Mouse (Mus musculus): Measurements from ENCODE around the gene Gpr119. TPM values are rescaled to one million over a fixed set of nuclear protein-coding genes. Genes with fewer than 3 reads are reported as not detected.
A peak's percentile ranks its signal among the peaks of the same experiment; 100 is the strongest.

The Gpr119 gene
- polyA plus RNA-seq, 1 experiment from 2014 or later = not detected

DNA sequence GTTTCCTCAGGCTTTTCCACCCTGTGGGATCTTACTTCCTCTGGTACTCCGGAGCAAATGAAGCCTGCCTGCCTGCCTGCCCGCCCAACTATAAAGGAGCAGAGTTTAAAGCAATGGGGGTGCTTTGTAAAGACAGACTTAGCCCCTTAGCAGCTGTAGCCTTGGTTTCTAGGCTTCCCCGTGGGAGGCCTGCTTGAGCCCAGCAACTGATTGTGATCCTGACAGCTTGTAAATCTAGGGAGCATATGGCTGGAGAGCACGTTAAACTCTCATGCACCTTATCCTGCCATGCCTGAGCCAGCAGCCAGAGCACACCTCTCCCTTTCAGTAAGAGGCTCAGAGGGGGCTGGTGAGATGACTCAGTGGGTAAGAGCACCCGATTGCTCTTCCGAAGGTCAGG lies 7.5 kb downstream of the Gpr119 start:
- Histone ChIP-seq H3K4me1 (replicated peaks; ENCODE audit: control insufficient read depth, insufficient read depth, low read length) (no peaks in the 10 kb centered on the region), H3K9ac (no peak overlapping the region), H3K9me3 (ENCODE audit: control insufficient read depth, low read length) (no peaks in the 10 kb centered on the region), H3K4me2 (replicated peaks) (no peak overlapping the region), H3K27me3 (ENCODE audit: control insufficient read depth, insufficient read depth, low read length) (no peaks in the 10 kb centered on the region), H3K4me3 (replicated peaks; ENCODE audit: low read length) (no peak overlapping the region), H3K27ac (no peak overlapping the region), H3K36me3 (replicated peaks; ENCODE audit: control insufficient read depth, insufficient read depth) (0 out of 2 replicates have a peak, but pooled peaks cover under 1% of the 10 kb centered on the region)
- DNase-seq (ENCODE audit: low spot score) (no peak), ATAC-seq (ENCODE audit: low FRiP score) (no peak)
- 22% methylated on average over 6 of the region's 6 CpGs for WGBS

DNA sequence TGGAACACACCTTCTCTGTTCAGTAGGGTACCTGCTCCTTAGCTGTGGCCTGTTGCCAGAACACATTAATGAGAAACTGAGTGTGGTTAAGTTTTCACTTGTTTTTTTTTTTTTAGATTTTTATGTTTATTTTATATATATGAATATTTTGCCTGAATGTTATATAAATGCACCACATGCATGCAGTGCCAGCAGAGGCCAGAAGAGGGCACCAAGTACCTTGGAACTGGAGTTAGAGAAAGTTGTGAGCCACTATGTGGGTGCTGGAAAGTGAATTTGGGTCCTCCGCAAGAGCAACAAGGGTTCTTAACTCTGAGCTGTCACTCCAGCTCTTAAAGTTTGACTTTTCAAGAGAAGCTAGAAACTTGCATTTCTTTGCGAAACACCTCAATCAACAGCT lies 30.2 kb downstream of the Gpr119 start:
- H3K9me3 ChIP-seq (ENCODE audit: control insufficient read depth, low read length) = no peaks in the 10 kb centered on the region
- no peak overlapping the region for H3K27ac ChIP-seq
- H3K4me2 ChIP-seq (replicated peaks) = no peak overlapping the region
- H3K36me3 ChIP-seq (replicated peaks; ENCODE audit: control insufficient read depth, insufficient read depth) = peaks cover 14% of the 10 kb centered on the region; the same call in 1 of the 2 replicates
- no peak overlapping the region for H3K4me3 ChIP-seq (replicated peaks; ENCODE audit: low read length)
- DNase-seq (ENCODE audit: low spot score) = no peak
- no peak overlapping the region for H3K9ac ChIP-seq
- no peaks in the 10 kb centered on the region for H3K27me3 ChIP-seq (ENCODE audit: control insufficient read depth, insufficient read depth, low read length)
- no peaks in the 10 kb centered on the region for H3K4me1 ChIP-seq (replicated peaks; ENCODE audit: control insufficient read depth, insufficient read depth, low read length)
- WGBS = 91% methylated on average over 2 of the region's 2 CpGs
- ATAC-seq (ENCODE audit: low FRiP score) = no peak

- H3K9me3 ChIP-seq (ENCODE audit: control insufficient read depth, low read length) = no peaks in the 10 kb centered on the region
- no peak overlapping the region for H3K9ac ChIP-seq
- no peak for DNase-seq (ENCODE audit: low spot score)
- no peaks in the 10 kb centered on the region for H3K27me3 ChIP-seq (ENCODE audit: control insufficient read depth, insufficient read depth, low read length)
- H3K27ac ChIP-seq = no peak overlapping the region
- 74% methylated on average over 2 of the region's 2 CpGs for WGBS
- no peak overlapping the region for H3K4me2 ChIP-seq (replicated peaks)
- ATAC-seq (ENCODE audit: low FRiP score) = no peak
- no peaks in the 10 kb centered on the region for H3K4me1 ChIP-seq (replicated peaks; ENCODE audit: control insufficient read depth, insufficient read depth, low read length)
- H3K36me3 ChIP-seq (replicated peaks; ENCODE audit: control insufficient read depth, insufficient read depth) = peaks cover 30% of the 10 kb centered on the region
- H3K4me3 ChIP-seq (replicated peaks; ENCODE audit: low read length) = no peak overlapping the region
Measured at GRCm38 (mm10) chrX:48637032-48637431, 37.2 kb downstream of the Gpr119 start.

DNA sequence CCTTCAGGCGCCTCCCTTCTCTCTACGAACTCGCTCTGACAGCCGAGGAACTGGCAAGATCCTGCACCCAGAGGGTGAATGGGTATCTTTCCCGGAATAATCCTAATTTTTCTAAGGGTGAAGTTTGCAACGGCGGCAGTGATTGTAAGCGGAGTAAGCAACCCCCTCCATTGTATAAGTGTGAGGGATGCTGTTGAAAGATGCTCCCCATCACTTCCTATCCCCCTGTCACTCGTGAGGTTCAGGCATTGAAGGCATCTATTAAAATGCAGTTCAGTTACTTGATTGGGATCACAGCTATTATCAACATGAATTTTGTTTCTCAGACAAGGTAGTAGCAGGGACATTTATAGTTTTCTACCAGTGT lies 50.2 kb downstream of the Gpr119 start:
- Histone ChIP-seq H3K4me2 (replicated peaks) (peak overlapping the region; percentile 53), H3K4me3 (replicated peaks; ENCODE audit: low read length) (peak overlapping the region; percentile 46), H3K27ac (peak overlapping the region; percentile 83; the same call in 1 of the 2 replicates), H3K4me1 (replicated peaks; ENCODE audit: control insufficient read depth, insufficient read depth, low read length) (0 out of 2 replicates have a peak, but pooled peaks cover 4% of the 10 kb centered on the region), H3K27me3 (ENCODE audit: control insufficient read depth, insufficient read depth, low read length) (no peaks in the 10 kb centered on the region), H3K9me3 (ENCODE audit: control insufficient read depth, low read length) (no peaks in the 10 kb centered on the region), H3K36me3 (replicated peaks; ENCODE audit: control insufficient read depth, insufficient read depth) (no peaks in the 10 kb centered on the region), H3K9ac (peak overlapping the region; percentile 51)
- WGBS = 21% methylated on average over 9 of the region's 9 CpGs
- DNase-seq (ENCODE audit: low spot score) (no peak), ATAC-seq (ENCODE audit: low FRiP score) (peak; percentile 37)

DNA sequence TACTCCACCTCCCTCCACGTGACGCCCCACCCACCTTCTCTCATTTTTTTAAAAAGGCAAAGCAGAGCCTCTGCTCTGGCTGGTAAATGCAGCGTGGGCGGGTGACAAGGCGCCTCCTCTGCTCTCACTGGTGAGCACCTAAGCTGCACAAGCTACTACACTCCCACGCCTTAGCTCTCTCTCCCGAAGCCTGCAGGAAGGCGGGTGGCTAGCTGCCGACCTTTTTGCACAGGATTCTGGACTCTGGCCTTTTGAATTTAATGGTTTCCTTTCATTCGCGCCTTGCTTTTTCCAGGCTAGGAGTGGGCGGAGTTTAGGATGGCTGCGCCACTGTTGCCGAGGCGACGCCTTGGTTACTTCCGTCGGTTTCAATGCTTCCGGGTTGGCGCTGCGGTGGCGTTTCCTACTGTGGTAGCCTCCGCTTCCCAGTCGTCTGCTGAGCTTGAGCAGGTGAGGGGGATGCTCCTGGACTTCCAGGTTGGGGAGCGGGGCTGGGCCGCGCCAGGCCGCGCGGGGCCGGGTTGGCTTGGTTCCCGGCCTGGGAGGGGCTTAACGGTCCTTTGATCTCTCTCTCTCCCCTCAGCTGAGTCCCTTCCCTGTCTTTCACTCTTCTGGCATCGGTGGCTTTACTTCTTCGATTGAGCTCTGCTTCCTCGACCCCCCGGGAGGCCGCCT lies 50.8 kb downstream of the Gpr119 start, which contains the start of gene Slc25a14:
TSS of gene Slc25a14 (plus strand) at position 35 of the 675 bp plus-strand sequence.
- DNase-seq (ENCODE audit: low spot score) (peak; percentile 87), ATAC-seq (ENCODE audit: low FRiP score) (peak; percentile 97)
- Histone ChIP-seq H3K36me3 (replicated peaks; ENCODE audit: control insufficient read depth, insufficient read depth) (no peaks in the 10 kb centered on the region), H3K27me3 (ENCODE audit: control insufficient read depth, insufficient read depth, low read length) (no peaks in the 10 kb centered on the region), H3K9me3 (ENCODE audit: control insufficient read depth, low read length) (no peaks in the 10 kb centered on the region), H3K9ac (peak within 1 kb of the TSS; percentile 51), H3K27ac (peak within 1 kb of the TSS; percentile 83), H3K4me1 (replicated peaks; ENCODE audit: control insufficient read depth, insufficient read depth, low read length) (0 out of 2 replicates have a peak, but pooled peaks cover 4% of the 10 kb centered on the region), H3K4me2 (replicated peaks) (peak within 1 kb of the TSS; percentile 53), H3K4me3 (replicated peaks; ENCODE audit: low read length) (peak within 1 kb of the TSS; percentile 46)
- WGBS = 19% methylated on average over 35 of the region's 38 CpGs

- H3K27ac ChIP-seq = peak overlapping the region; percentile 83
- DNase-seq (ENCODE audit: low spot score) = no peak
- peak overlapping the region; percentile 48 for H3K4me2 ChIP-seq (replicated peaks)
- WGBS = 16% methylated on average over 4 of the region's 4 CpGs
- no peaks in the 10 kb centered on the region for H3K9me3 ChIP-seq (ENCODE audit: control insufficient read depth, low read length)
- H3K9ac ChIP-seq = peak overlapping the region; percentile 51
- no peak for ATAC-seq (ENCODE audit: low FRiP score)
- no peaks in the 10 kb centered on the region for H3K36me3 ChIP-seq (replicated peaks; ENCODE audit: control insufficient read depth, insufficient read depth)
- H3K4me1 ChIP-seq (replicated peaks; ENCODE audit: control insufficient read depth, insufficient read depth, low read length) = 0 out of 2 replicates have a peak, but pooled peaks cover 4% of the 10 kb centered on the region
- peak overlapping the region; percentile 46 for H3K4me3 ChIP-seq (replicated peaks; ENCODE audit: low read length)
- no peaks in the 10 kb centered on the region for H3K27me3 ChIP-seq (ENCODE audit: control insufficient read depth, insufficient read depth, low read length)
Measured at GRCm38 (mm10) chrX:48623049-48623378, 51.3 kb downstream of the Gpr119 start.

Small RNAs within 50 kb of the gene (microRNA-seq; reads per million reads assigned to microRNA genes)
- not detected for gene Gm27828

Other genes starting within 250 kb of the Gpr119 start
- 0.83 and 1.2 TPM in 2 replicates for gene Elf4, start 211.3 kb downstream of the Gpr119 start, polyA plus RNA-seq (2014; fragmentation: Nextera tagmentation; extraction: Ambion mirVana)
- gene Aifm1, start 160.9 kb downstream of the Gpr119 start, polyA plus RNA-seq (2014; fragmentation: Nextera tagmentation; extraction: Ambion mirVana) = 34.5 and 38.3 TPM in 2 replicates
- 96.4 and 97.0 TPM in 2 replicates for gene Rab33a, start 155.2 kb downstream of the Gpr119 start, polyA plus RNA-seq (2014; fragmentation: Nextera tagmentation; extraction: Ambion mirVana)
- 12.7 and 12.9 TPM in 2 replicates for gene Zfp280c, start 80.0 kb downstream of the Gpr119 start, polyA plus RNA-seq (2014; fragmentation: Nextera tagmentation; extraction: Ambion mirVana)
- gene Slc25a14, start 51.1 kb downstream of the Gpr119 start, polyA plus RNA-seq (2014; fragmentation: Nextera tagmentation; extraction: Ambion mirVana) = 40.8 and 44.8 TPM in 2 replicates
- gene Rbmx2, start 20.5 kb upstream of the Gpr119 start, polyA plus RNA-seq (2014; fragmentation: Nextera tagmentation; extraction: Ambion mirVana) = 18.7 and 19.0 TPM in 2 replicates
- not detected in 2 replicates for gene Gm595, start 203.2 kb upstream of the Gpr119 start, polyA plus RNA-seq (2014; fragmentation: Nextera tagmentation; extraction: Ambion mirVana)